Mouse (Mus musculus): ENCODE measurements around the gene Bahd1.

DNA sequence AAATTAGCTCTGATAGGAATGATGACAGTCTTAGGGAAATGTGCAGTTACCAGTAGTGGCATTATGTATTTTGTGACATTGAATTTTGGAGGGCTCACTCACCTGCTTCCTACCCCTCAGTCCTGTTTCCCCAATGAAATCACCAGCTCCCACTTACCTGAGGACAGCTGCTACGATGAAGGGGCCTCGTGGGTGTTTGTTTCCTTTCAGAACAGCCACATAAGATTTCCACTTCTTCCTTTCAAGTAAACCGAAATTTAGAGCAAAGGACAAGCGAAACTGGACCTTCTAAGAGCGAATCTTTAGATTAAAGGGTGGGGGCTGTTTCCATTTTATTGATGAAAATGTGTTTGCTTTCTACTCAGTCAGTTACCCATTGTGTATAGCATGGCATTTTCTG, 71.9 kb downstream of the Bahd1 start:
- TF ChIP-seq TAL1 (IDR thresholded peaks at IDR 0.05; ENCODE audit: low read length), result no peak
- no peak for TF ChIP-seq GATA1 (IDR thresholded peaks at IDR 0.05; ENCODE audit: low read length)

Data from erythroblast, embryonic 14.5 days (primary cell).